Mouse (Mus musculus) left cerebral cortex, adult 18-20 months (tissue): ENCODE measurements around the gene Hnrnpdl. TPM values are rescaled to one million over a fixed set of nuclear protein-coding genes. Genes with fewer than 3 reads are reported as not detected.

Source experiments
- DNase-seq, 2 experiments: peaks; one replicate each; pipeline ENCODE4 v3.0.0; 2021 to 2022; ENCODE audit warnings: low spot score in 2 of 2, mixed read lengths in 1 of 2
- total RNA-seq, 2 experiments: library from RNA; stranded (reverse); gene quantifications; 2 replicates each; pipeline ENCODE4 v1.2.3; 2021

Gene Hnrnpdl
- total RNA-seq, 2 experiments from 2014 or later, result 144 to 182 TPM

GRCm38 (mm10) chr5:100007040-100007375, 32.5 kb downstream of the Hnrnpdl start:
- DNase-seq, result no peak

- no peak for DNase-seq
Measured at GRCm38 (mm10) chr5:100006324-100007039, 33.0 kb downstream of the Hnrnpdl start.

- DNase-seq, result no peak
Measured at GRCm38 (mm10) chr5:100005896-100006295, 33.6 kb downstream of the Hnrnpdl start.

- no peak for DNase-seq
Measured at GRCm38 (mm10) chr5:100005431-100005830, 34.0 kb downstream of the Hnrnpdl start.

GRCm38 (mm10) chr5:100003895-100004294, 35.6 kb downstream of the Hnrnpdl start:
- DNase-seq, result no peak

GRCm38 (mm10) chr5:100000500-100000899, 39.0 kb downstream of the Hnrnpdl start:
- no peak for DNase-seq

- DNase-seq, result no peak
Measured at GRCm38 (mm10) chr5:100000048-100000447, 39.4 kb downstream of the Hnrnpdl start.

GRCm38 (mm10) chr5:99994680-99995079, 44.8 kb downstream of the Hnrnpdl start:
- DNase-seq, result no peak

- DNase-seq, result no peak
Measured at GRCm38 (mm10) chr5:99994166-99994565, 45.3 kb downstream of the Hnrnpdl start.

Other genes starting within 250 kb of the Hnrnpdl start
- gene Vamp9, start 133.4 kb downstream of the Hnrnpdl start, total RNA-seq, result 1 to 10 TPM; 1.6 TPM
- gene Hnrnpd, start 60.7 kb downstream of the Hnrnpdl start, total RNA-seq, result 100 to 1,000 TPM; 205 to 222 TPM
- gene 4930524J08Rik, start 60.6 kb downstream of the Hnrnpdl start, total RNA-seq, result 1 to 10 TPM; 1.9 to 2.4 TPM
- gene Enoph1, start 321 bp upstream of the Hnrnpdl start, total RNA-seq, result 10 to 100 TPM; 50.5 to 56.6 TPM
- 10 to 100 TPM; 48.9 to 50.1 TPM for gene Tmem150c, start 120.1 kb upstream of the Hnrnpdl start, total RNA-seq